Mouse (Mus musculus) frontal cortex, adult 2 months (tissue): ENCODE data around the gene Heatr9. TPM values are rescaled to one million over a fixed set of nuclear protein-coding genes. Genes with fewer than 3 reads are reported as not detected.

ENCODE experiments used
- DNase-seq, 2 experiments: peaks; one replicate each; pipeline ENCODE4 v3.0.0; 2022; ENCODE audit warnings: low spot score in 1 of 2; ENCODE audit errors: extremely low spot score in 1 of 2
- polyA plus RNA-seq: library from polyadenylated mRNA; depleted of rRNA; stranded (reverse); fragments of >200 nt; gene quantifications from 2 replicates; pipeline ENCODE4 v1.2.3, GENCODE M21; 2012

Heatr9 gene
- polyA plus RNA-seq, 1 experiment = not detected

- DNase-seq = no peak
Measured at GRCm38 (mm10) chr11:83534143-83534542, 12.2 kb upstream of the Heatr9 start.

DNA sequence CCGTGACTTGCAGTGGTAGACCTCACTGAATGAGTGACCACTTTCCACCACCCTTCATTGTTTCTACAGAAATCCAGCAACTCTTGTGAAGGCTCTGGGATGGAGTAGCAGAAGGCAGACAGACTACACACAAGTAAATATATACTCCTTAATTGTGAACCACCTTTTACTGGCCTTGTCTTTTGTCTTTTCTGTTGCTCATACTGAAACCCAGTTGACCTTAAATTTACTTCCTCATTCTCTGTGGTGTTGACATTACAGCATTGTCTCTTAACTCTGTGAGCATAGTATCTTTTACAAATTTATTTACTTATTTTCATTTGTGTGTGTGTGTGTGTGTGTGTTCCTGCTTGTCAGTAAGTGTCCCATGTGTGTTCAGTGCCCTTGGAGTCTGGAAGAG, 11.2 kb upstream of the Heatr9 start:
- no peak for DNase-seq

DNA sequence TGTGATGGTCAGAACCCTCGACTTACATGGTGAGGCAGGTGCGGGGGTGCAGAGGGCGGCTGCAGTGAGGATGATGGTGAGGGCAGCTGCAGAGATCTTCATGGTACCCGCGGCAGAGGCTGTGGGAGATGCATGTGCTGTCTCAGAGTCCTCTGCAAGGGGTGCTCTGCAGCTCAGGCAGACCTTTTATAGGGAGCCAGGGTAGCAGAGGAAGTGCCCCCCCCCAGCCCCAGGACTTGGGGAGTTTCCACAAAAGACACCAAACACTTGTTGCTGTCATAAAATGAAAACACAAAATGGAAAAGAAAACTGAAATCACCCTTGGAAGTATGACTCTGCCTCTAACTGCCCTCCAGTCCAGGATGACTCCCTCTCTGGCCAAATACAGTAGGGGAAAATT, 8.4 kb upstream of the Heatr9 start, which contains the start of gene Ccl5:
Gene Ccl5, minus strand, starts transcription at position 159 of the 400 bp plus-strand sequence.
- no peak for DNase-seq

DNA sequence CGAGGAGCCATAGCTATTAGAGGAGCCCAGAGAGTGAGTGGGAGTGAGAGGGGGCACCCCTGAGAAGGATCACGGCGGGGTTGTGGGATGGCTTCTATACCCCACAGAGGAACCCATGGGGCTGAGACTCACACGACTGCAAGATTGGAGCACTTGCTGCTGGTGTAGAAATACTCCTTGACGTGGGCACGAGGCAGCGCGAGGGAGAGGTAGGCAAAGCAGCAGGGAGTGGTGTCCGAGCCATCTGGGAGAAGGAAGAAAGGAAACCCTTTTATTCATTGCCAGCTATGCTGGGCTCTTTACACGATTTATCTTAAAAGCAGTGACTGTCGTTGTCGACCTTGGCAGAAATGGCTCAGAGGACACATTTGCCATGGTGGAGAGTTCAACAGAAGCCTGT, 7.0 kb upstream of the Heatr9 start:
- DNase-seq = peak in 1 of 2 experiments; percentile 35

DNA sequence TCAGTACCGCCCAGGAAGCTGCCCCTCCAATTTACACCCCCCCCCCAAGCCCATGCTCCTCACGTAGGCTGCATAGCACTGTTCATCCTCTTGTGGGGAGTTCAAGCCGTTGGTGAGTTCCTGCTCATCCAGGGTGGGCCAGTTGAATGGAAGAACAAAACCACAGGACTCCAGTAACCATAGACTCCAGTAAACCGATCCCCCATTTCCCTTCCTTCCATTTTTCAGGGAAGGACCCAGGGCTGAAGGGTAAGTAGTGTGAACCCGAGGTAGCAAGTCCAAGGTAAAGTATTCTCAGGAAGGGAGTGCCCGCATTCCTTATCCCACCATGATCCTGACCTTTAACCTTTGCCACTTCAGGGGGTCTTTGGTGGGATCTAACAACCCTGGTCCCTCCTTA, 3.6 kb downstream of the Heatr9 start:
- DNase-seq = no peak

DNA sequence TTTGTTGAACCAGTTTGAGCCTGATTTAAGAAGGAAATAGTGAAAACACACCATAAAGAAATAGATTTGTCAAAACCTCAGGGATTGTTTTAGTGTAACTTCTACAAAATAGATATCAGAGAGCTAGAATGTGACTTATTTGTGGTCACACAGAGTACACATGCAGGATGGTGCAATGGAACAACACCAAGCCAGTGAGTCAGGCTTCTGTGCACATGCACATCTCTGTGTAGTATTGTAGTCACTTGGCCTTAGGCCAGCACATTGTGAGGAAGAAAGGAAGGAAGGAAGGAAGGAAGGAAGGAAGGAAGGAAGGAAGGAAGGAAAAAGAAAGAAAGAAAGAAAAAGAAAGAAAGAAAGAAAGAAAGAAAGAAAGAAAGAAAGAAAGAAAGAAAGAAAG, 4.8 kb downstream of the Heatr9 start:
- DNase-seq = no peak

DNA sequence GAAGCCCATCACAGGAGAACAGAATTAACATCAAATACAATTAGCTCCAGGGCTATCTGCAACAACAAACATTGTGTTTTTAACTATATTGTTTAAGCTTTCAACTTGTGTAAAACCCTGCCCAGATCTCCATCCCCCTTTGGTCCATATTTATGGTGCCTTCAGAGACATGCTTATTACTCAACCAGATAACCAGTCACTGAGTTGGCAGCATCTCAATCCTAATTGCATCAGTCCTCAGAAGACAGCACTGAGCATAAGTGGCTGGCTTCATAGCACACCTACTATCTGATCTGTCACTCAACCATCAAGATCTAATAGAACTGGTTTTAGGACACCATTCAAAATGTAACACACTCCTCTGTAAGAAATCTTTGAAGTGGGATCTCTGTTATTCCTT, 12.5 kb downstream of the Heatr9 start:
- no peak for DNase-seq

- no peak for DNase-seq
Measured at GRCm38 (mm10) chr11:83504308-83504707, 17.7 kb downstream of the Heatr9 start.

DNA sequence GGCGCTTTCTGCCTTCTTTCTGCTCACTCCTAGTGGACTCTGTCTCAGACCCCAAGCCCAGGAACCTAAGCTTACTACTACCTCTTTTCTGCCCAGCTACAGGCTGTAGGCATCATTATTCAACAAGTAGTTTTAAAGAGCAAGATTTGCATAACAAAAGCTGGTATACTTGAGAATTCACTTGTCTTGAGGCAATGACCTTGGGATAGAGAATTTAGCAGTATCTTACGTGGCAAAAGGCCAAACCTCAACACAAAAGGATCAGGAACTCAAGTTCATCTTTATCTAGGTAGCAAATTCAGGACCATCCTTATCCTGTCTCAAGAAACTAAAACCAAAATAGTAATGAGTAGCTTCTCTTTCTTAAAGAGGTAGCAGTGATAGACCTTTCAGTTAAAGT, 26.4 kb downstream of the Heatr9 start:
- DNase-seq = no peak

DNA sequence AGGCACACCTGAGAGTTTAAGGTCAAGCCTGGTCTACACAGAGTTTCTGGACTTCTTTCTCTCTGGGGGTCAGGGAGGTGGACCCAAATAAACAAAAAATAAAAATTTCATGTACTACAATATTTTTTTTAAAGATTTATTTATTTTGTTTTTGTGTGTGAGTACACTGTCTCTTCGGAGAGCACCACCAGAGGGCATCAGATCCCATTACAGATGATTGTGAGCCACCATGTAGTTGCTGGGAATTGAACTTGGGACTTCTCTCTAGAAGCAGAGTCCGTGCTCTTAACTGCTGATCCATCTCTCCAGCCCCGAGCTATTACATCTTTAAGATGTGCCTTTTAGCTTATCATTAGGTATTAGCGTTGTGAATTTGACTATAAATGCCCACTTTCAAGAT, 30.5 kb downstream of the Heatr9 start:
- DNase-seq = no peak

DNA sequence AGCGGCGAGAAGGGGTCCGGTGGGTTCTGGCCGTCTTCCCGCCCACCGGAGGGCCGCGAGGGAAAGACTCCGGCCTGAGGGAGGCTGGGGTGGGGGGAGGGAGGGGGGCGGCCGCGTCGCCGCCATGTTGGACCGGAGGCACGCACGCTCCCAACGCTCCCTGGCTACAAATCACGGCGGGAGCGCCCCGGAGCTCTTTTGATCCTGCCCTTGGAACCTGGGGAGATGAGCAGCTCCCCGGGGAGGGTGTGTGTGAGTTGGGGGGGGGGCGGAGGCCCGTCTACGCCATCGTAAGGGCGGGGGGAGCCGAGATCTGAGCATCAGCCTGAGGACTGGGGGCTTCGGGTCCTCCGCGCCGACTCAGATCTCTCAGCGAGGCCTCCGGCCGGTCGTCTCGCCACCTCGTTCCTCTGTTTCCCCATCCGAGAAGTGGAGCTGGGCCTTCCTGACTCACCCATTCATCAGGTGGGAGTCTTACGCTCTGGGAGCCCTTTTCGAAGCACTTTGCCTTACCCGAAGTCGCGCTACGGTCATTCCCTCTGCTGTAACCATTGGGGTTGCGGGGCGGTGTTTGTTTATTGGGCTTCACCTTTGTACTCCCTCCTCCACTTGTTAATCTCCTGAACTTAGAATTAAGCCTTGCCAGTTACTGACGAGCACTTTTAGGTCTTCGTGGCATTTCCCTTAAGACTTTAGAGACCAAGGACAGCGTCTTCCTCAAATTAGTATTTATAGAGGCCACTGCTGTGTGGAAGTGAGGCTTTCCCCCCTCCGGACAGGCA, 48.5 kb downstream of the Heatr9 start:
- no peak for DNase-seq

DNA sequence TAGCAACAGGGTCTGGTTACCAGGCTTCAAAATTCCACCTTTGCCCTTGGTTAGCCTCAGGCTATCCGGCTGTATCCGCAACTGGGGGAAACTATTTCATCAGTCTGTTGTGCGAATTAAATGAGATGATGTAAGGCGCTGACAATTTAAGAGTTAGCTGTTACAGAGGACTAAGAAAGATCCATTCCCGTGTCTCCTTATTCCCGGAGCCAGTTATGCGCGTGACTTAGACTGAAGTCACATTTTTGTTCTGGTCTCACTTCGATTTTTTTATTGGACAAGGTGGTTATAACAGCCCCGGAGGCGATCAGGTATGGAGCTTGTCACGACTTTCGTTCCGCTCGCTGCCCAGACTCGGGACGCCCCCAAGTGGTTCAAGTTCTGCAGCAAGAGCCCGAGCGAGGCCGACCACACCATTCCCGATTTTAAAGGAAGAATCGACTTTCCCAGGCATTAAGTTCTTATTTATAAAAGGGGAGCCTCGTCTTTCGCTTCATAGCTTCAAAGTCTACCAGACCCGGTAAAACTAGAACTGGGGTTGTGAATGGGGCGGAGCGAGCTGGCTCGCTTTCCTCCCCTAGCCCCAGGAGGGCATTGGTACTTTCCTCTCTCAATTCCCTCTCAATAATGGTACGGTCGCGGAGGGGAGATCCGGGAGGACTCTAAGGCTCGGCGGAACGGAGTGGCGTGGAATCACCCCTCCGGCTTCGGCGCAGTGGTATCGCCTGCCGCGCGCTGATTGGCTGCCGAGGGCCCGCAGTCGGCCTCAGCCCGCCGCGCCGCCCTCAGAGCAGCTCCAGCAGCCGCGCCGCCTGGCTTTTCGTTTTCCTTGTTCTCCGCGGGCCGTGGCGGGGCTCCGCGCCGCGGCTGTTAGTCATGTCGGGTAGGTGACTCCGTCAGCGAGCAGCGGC, 49.4 kb downstream of the Heatr9 start, which contains the start of gene Taf15:
Gene Taf15, plus strand, starts transcription at position 763 of the 911 bp plus-strand sequence.
- peak; percentile 94 to 99 for DNase-seq

DNA sequence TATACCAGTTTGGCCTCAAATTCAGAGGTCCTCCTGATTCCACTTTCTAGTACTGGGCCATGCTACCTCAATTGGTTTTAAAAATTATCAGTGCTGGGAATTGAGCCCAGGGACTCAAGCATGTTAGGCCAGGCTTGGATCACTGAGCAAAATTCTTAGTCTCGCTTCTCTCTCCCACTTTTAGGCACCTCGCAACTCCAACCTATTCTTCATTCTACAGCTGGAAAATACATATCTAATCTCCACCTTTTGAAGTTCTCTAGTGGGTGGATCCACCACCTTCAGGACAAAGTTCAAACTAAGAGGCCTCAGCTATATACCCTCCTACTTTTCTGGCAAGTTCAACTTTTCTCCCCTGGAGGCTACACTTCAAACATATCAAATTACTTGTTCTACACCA, 50.2 kb downstream of the Heatr9 start:
- DNase-seq = no peak

DNA sequence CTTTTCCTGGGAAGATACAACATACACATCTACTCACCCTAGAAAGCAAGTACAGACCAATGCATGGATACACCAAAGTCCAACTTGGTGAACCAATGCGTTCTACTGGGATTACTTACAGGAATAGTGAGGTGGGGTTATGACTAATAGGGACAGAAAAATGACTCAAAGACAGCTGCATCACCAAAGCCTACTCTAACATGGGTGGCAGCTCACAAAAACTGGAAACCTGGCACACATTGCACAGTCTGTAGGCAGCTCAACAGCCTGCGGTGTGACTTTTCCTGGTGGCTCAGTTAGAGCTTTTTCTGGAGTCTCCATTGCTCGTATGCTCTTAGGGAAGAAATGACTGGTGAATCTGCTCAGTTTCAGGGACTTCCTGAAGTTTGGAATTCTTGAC, 53.2 kb downstream of the Heatr9 start:
- peak in 1 of 2 experiments; percentile 35 for DNase-seq

DNA sequence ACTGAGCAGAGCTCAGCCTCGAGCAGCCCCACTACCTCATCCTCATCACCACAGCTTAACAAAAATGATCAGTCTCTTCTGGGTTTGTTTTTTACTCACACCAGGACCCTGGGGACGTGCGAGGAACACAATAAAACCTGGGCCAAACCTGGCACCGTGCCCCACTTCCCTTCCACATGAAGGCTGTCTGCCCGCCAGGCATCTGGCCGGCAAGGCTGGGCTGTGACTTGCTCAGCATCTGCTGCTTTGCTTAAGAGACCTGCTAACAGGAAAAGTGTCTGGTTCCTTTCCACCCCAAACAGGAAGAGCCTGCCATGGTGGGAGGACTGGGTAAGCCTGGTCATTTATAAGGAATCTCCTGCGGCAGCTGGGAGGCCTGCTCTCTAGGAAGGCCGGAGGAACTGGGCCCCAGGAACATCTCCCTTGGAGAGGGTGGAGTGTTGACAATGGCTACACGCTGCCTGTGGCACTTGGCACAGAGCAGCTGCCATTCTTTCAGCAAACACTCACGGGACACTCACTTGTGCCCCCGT, 54.8 kb downstream of the Heatr9 start:
- DNase-seq = no peak

DNA sequence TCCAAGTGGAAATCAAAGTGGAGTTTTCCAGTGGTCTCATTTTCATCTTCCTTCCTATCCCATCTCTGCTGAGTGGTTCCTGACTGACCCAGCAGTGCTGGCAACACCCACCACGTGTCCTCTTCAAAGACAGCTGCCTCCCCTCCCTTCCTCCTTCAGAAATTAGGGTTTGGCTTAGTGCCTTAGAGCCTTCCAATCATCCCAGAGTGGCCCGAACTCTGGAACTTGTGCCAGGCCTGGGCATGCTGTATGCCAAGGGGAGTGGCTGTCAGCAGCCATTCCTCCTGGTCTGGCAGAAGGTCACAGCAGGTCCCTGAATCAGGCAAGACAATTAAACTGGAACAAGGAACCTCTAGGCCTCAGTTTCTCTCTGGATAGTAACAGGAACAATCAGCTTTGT, 56.0 kb downstream of the Heatr9 start:
- DNase-seq = no peak

DNA sequence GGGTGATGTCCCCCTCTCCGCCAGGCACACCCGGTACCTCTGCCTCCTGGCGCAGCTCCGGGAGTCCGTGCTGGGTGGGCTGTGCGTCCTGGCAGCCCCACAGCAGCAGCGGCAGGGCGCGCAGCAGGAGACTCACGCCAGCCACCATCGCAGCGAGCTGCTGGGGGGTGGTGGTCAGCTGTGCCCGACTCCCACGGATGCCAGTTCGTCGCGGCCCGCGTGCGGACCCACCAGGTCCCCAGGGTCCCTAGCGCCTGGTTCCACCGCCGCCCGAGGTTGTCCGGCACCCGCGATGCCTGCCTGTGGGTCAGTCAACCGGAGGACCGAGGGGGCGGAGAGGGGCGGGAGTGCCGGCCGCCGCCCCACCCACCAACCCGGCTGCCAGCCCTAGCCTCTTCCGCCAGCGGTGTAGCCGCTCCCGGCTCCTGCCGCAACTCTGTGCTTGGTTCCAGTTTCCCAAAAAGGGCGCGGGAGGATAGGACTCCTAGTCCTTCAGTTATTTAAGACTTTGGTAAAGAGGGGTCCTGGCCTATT, 59.2 kb downstream of the Heatr9 start, which contains the start of gene Mmp28:
Gene Mmp28, minus strand, starts transcription at position 361 of the 534 bp plus-strand sequence.
- DNase-seq = no peak
